Mouse (Mus musculus) cerebellum, adult 9-10 months (tissue): ENCODE measurements around the gene Atrnl1.
"Not testable (repeated sequence)": the region's sequence is repeated elsewhere in the genome, so short reads cannot be mapped to it uniquely, and the experiment has no call there.

ENCODE experiments used
- DNase-seq: peaks from one replicate; pipeline ENCODE4 v3.0.0; 2022

The Atrnl1 gene

GRCm38 (mm10) chr19:57985918-57986900 is 375.4 kb downstream of the Atrnl1 start:
- DNase-seq, result no peak

GRCm38 (mm10) chr19:57987696-57988393 is 377.0 kb downstream of the Atrnl1 start:
- DNase-seq, result no peak

- no peak for DNase-seq
These were observed 377.8 kb downstream of the Atrnl1 start for GRCm38 (mm10) chr19:57988559-57989093.

DNA sequence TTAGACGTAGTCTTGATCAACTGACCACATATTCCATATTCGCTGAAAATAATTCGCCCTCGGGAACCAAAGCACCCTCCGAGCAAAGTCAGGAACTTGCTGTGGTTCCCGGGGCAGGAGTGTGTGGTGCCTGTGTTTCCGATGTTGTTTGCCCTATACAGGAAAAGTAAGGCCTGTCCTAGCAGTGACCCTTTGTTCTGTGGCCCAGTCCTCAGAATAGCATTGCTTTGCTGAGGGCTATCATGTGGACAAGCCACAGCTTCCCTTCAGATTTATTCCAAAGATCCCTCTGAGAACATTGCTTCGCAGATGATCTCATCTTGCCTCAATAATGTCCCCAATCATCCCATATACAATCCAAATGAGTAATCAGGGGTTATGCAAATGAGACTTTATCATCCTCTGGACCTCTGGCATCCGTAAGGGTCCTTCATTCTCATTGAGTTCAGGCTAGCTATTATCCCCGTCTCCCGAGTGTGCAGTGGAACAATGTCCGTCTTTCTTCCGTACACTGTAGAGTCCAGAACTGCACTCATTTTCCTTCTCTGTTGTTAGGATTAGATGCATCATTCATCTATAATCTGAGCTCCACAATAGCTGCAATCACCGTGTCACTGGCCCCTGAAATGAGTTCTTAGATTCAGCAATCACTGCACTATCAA is 380.4 kb downstream of the Atrnl1 start:
- no peak for DNase-seq

GRCm38 (mm10) chr19:57994174-57994833 is 383.5 kb downstream of the Atrnl1 start:
- not testable (repeated sequence) for DNase-seq

- DNase-seq, result no peak
These were observed 384.2 kb downstream of the Atrnl1 start for GRCm38 (mm10) chr19:57995015-57995414.

DNA sequence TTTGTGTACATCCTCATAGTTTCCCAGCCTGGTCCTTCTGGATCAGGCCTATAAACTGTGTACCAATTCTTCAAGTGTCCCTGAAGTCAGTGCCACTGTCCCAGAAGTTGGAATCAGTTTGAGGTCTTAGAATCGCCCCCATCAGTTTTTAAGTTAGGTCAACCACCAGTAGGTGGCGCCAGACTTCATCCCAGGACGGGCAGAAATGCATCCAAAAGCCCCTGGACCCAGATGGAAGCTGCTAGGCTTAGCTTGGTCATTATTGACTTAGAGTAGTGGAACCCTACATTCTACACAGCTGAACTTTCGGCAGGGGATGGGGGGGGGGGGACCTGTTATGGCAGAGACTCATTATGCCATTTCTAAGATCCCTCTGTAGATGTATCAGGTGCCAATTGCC is 387.1 kb downstream of the Atrnl1 start:
- DNase-seq, result no peak

DNA sequence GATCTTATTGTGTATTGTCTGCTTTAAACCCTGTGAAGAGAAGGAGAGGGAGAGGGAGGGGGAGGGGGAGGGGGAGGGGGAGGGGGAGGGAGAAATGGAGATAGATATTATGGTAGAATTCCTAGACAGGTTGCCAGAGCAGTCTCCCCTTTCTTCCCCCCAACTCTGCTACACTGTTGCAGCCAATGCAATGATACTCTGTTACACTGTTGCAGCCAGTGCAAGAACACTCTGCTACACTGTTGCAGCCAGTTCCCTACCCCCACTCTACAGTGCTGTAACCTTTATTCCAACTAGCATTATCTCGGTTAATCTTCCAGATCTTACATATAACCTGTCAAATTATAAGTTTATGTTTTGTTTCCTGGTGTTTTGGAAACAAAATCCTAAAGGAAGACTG is 400.8 kb downstream of the Atrnl1 start:
- DNase-seq, result no peak

- DNase-seq, result no peak
These were observed 404.9 kb downstream of the Atrnl1 start for GRCm38 (mm10) chr19:58015741-58016140.

DNA sequence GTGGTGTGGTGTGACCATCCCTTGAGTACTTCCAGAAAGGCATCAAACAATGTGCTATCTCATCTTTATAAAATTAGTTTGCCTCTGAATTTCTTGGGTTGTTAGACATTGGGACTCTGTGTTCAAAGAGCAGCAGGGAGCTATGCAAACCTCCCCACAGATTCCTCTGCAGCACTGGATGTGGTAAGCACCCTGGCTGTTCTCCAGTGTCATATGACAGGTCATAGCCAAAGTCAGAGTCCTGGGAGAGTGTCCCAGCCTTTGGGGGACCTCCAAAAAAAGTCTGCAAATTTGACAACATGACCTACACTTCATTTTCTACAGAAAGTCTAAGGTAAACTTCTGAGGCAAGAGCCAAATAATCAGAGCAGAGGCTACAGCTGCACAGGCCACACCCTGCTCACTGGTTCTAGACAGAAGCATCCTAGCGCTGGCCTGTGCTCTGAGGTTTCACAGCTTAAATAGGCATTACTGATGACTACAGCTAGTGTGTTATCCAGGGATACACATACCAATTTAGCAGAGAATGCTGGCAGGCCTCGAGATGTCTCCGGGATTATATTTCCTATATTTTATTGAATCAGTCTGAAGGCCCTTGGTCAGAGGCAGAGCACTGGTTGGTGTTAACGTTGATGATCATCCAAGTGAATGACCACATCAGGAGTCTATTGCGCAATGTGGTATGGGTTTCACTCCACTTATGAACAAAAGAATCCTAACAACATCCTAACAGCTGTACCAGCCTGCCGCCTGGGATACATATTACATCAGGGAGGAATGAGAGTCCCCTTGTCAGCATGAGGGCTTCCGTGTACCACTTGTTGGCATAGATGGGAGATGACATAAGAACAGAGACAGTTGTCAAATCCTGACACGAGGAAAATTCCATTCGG is 406.0 kb downstream of the Atrnl1 start:
- no peak for DNase-seq

DNA sequence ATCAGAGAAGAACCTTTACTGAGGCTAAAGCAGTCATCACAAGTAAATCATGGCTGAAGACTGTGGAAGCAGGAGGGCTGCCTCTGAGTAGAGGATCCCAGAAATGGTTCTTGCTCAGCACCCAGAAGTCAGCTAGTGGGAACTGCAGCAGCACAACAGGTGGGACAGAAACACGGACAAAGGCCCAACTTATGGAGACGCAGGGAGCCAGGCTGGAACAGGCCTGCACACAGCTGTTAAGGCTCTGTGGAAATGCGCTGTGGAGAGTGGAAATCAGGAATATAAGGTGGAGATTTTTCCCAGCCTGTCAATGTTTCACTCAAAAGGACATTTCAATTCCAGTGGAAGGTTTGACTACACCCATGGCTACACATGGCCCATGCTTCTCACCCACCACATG is 406.6 kb downstream of the Atrnl1 start:
- DNase-seq, result no peak

GRCm38 (mm10) chr19:58018698-58019097 is 407.9 kb downstream of the Atrnl1 start:
- no peak for DNase-seq

GRCm38 (mm10) chr19:58021514-58022284 is 410.9 kb downstream of the Atrnl1 start:
- DNase-seq, result no peak

GRCm38 (mm10) chr19:58023216-58023825 is 412.5 kb downstream of the Atrnl1 start:
- no peak for DNase-seq

DNA sequence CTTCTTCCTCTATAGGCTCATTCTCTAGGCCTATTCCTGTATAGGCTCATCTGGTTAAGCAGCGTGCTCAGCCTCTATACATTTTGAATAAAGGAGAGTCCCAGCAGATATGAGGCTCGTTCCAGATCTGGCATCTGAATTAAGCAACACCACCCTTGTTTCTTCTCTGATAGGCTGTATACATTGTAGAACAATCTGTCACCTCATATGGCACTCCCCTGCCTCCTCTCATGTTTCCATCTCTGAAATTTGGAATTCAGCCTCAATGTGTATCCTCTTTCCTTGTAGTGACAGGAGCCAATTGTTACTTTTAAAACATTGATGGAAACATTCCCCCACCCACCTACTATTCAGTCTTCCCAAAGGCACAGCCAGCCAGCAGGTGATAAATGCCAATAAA is 414.2 kb downstream of the Atrnl1 start:
- DNase-seq, result no peak

- no peak for DNase-seq
These were observed 418.8 kb downstream of the Atrnl1 start for GRCm38 (mm10) chr19:58029661-58030060.

GRCm38 (mm10) chr19:58033241-58033640 is 422.4 kb downstream of the Atrnl1 start:
- no peak for DNase-seq

DNA sequence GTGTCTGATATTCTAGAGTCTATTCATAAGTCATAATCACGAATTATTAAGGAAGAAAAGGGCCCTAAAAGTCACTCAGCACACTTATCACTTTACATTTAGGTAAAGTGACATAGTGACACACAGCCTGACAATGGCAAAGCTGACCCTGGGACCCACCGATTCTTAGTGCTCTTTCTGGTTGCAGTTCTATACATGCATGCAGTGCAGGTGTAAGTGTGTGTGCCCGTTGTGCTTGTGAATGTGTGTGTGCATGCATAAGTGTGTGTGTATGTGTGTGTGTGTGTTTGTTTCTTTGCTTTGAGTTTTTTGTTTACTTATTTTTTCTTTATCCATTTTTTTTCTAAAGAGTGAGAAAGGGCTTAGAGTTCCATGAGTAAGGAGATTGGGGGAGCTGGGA is 425.3 kb downstream of the Atrnl1 start:
- DNase-seq, result no peak

DNA sequence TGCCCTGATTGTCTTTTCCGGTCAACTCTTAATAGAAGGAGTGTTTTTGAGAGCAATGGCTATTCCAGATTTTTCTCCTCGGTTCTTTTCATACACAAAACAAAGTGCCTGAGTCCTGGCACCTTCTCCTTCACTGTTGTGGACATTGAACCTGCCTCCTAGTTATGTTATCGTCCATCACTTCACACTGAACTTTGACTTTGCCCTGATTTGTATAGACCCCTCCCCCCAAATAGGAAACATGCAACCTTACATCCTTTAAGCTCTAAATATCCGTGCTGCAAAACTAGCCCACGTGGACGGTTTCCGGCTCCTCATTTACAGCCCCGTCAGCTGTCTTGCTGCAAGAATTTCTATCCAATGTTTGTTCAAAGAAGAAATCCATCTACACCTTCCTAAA is 432.3 kb downstream of the Atrnl1 start:
- no peak for DNase-seq

DNA sequence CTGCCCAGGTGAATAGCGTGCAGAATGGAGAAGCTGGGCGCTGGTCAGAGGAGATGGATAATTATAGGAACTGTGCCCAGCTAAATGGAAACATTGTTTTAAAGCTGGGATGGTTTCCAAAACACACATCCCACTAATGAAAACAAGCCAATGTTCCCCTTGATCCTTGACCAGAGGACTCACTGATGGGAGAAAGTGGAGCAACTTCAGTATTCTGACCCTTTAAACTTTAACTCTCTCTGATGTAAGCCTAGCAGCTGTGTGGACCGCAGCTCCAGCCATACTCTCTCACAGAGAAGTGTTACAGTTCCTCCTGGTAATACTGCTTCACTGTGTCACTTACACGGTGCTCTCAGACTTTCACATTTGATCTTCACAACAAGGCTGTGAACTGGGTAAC is 432.7 kb downstream of the Atrnl1 start:
- no peak for DNase-seq
